Mouse (Mus musculus): ENCODE measurements around the gene Rpl23a.

- TF ChIP-seq POLR2A (IDR thresholded peaks at IDR 0.05; ENCODE audit: control insufficient read depth, extremely low read depth, insufficient read depth, low read length, poor library complexity) = no peak
- no peak for TF ChIP-seq CTCF (IDR thresholded peaks at IDR 0.05; ENCODE audit: borderline replicate concordance, control insufficient read depth, extremely low read depth, insufficient read depth, low read length, poor library complexity)
Measured at GRCm38 (mm10) chr11:78223586-78223985, 40.2 kb upstream of the Rpl23a start.

Data from thymus, adult 2 months (tissue).